Mouse (Mus musculus): ENCODE results near the gene Bank1. TPM values are rescaled to one million over a fixed set of nuclear protein-coding genes. Genes with fewer than 3 reads are reported as not detected.
"Not testable (repeated sequence)": the region's sequence is repeated elsewhere in the genome, so short reads cannot be mapped to it uniquely, and the experiment has no call there.

The Bank1 gene
- polyA plus RNA-seq, 1 experiment from 2014 or later = 1.7 TPM

DNA sequence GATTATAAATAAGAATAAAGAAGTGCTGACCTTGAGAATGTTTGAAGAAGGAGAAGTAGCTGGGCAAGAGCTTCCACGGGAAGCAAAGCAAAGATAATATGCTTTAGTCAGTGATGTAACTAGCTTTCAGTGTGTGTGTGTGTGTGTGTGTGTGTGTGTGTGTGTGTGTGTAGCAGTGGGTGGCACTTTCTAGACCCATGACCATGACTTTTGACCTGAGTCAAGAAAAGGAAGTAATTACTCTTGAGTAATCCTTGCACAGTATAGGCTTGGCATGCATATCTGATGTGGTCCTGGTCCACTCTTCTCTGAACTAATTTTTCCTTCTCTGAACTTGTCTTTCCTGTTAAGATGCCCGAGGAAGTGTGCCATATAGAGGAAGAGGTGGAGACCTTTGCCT lies 5.3 kb upstream of the Bank1 start:
- 0 out of 2 replicates have a peak, but pooled peaks have one; percentile 36 for ATAC-seq (replicated peaks; ENCODE audit: low FRiP score)
- 44% methylated on average over 2 of the region's 2 CpGs for WGBS

DNA sequence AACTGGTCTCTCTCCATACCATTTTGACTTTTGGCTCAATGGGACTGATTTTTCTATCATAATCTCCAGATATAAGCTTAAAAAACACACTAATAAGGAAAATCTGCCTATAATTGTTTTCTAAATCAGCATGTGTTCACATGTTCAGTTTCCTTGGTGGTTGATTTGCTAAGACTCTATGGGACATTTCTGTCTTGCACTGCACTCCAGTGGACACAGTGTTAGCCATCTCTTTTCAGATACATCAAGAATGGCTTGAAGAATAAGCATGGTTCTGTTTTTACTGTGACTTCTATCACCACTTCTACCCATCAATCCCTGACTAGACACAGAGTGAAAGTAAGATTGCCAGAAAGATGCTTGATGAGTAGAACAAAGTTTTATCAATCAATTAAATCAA lies 4.2 kb upstream of the Bank1 start:
- DNase-seq (ENCODE audit: low spot score) (no peak), ATAC-seq (replicated peaks; ENCODE audit: low FRiP score) (no peak)
- no peak overlapping the region for H3K4me2 ChIP-seq
- no peaks in the 10 kb centered on the region for H3K36me3 ChIP-seq (ENCODE audit: control insufficient read depth, insufficient read depth, low read length)
- H3K4me3 ChIP-seq (ENCODE audit: low read depth, low read length) = no peak overlapping the region
- H3K4me1 ChIP-seq (replicated peaks; ENCODE audit: control insufficient read depth, insufficient read depth, low read length) = no peaks in the 10 kb centered on the region
- no peaks in the 10 kb centered on the region for H3K27me3 ChIP-seq (replicated peaks; ENCODE audit: control insufficient read depth, insufficient read depth, low read length)
- no peaks in the 10 kb centered on the region for H3K9me3 ChIP-seq (ENCODE audit: control insufficient read depth, low read length)
- no peak overlapping the region for H3K9ac ChIP-seq (ENCODE audit: low read depth, low read length)
- no peak overlapping the region for H3K27ac ChIP-seq (ENCODE audit: low read depth, low read length)

More for the DNA sequence above, 5.3 kb upstream of the Bank1 start:
- Histone ChIP-seq H3K9me3 (ENCODE audit: control insufficient read depth, low read length) (no peaks in the 10 kb centered on the region), H3K36me3 (ENCODE audit: control insufficient read depth, insufficient read depth, low read length) (no peaks in the 10 kb centered on the region), H3K27me3 (replicated peaks; ENCODE audit: control insufficient read depth, insufficient read depth, low read length) (no peaks in the 10 kb centered on the region), H3K4me3 (ENCODE audit: low read depth, low read length) (no peak overlapping the region), H3K9ac (ENCODE audit: low read depth, low read length) (no peak overlapping the region), H3K4me2 (no peak overlapping the region), H3K27ac (ENCODE audit: low read depth, low read length) (no peak overlapping the region), H3K4me1 (replicated peaks; ENCODE audit: control insufficient read depth, insufficient read depth, low read length) (no peaks in the 10 kb centered on the region)
- no peak for DNase-seq (ENCODE audit: low spot score)

DNA sequence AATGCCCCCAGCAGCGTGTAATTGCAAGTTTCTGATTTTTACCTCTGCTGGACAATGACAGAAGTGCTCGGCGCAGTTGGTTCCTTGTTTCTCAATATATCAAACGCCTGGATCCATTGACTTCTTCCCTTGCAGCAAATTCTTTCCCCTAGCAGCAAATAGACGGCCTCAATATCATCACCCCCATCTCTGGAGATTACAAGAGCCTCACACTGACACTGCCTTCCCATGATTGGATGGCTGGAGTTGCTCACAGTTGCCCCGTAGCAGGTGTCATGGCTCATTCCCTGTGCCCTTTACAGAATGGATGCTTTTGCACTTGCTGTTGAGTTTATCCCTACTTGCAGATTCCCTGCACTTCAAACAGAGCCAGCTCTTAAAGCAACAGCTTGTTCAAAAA lies 3.3 kb upstream of the Bank1 start:
- ATAC-seq (replicated peaks; ENCODE audit: low FRiP score) (no peak), DNase-seq (ENCODE audit: low spot score) (no peak)
- Histone ChIP-seq H3K36me3 (ENCODE audit: control insufficient read depth, insufficient read depth, low read length) (no peaks in the 10 kb centered on the region), H3K27ac (ENCODE audit: low read depth, low read length) (no peak overlapping the region), H3K4me2 (no peak overlapping the region), H3K4me3 (ENCODE audit: low read depth, low read length) (no peak overlapping the region), H3K4me1 (replicated peaks; ENCODE audit: control insufficient read depth, insufficient read depth, low read length) (no peaks in the 10 kb centered on the region), H3K27me3 (replicated peaks; ENCODE audit: control insufficient read depth, insufficient read depth, low read length) (no peaks in the 10 kb centered on the region), H3K9me3 (ENCODE audit: control insufficient read depth, low read length) (no peaks in the 10 kb centered on the region), H3K9ac (ENCODE audit: low read depth, low read length) (no peak overlapping the region)
- 61% methylated on average over 6 of the region's 6 CpGs for WGBS

DNA sequence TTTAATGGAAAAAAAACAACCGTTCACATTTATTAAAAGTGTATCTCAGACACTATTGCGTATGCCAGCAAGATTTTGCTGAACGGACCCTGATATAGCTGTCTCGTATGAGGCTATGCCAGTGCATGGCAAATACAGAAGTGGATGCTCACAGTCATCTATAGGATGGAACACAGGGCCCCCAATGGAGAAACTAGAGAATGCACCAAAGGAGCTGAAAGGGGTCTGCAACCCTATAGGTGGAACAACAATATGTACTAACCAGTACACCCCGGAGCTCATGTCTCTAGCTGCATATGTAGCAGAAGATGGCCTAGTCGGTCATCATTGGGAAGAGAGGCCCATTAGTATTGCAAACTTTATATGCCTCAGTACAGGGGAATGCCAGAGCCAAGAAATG lies 1.1 kb downstream of the Bank1 start:
- not testable (repeated sequence) for H3K27me3 ChIP-seq (replicated peaks; ENCODE audit: control insufficient read depth, insufficient read depth, low read length); H3K36me3 ChIP-seq (ENCODE audit: control insufficient read depth, insufficient read depth, low read length); ATAC-seq (replicated peaks; ENCODE audit: low FRiP score); DNase-seq (ENCODE audit: low spot score); H3K9me3 ChIP-seq (ENCODE audit: control insufficient read depth, low read length); H3K4me2 ChIP-seq; H3K4me3 ChIP-seq (ENCODE audit: low read depth, low read length); H3K27ac ChIP-seq (ENCODE audit: low read depth, low read length); H3K4me1 ChIP-seq (replicated peaks; ENCODE audit: control insufficient read depth, insufficient read depth, low read length); H3K9ac ChIP-seq (ENCODE audit: low read depth, low read length)
- WGBS = 83% methylated on average over 6 of the region's 6 CpGs

DNA sequence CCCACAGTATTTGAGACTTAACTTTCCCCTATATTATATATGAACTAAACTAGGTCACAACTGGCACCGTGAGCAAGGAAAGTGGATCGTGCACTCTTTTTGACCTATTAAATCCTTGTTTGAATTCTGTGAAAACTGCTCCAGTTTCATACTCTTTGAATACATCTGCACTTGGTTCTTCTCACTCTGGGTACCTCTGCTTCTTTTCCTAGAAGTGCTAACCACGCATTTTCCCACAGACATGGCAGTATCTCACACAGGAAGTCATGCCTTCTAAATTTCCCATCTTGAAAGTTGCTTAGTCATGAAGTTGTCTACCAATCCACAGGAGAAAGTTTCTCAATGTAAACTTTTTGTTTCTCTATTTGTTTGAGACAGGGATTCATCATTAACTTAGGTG lies 3.9 kb downstream of the Bank1 start:
- H3K4me2 ChIP-seq = no peak overlapping the region
- H3K9me3 ChIP-seq (ENCODE audit: control insufficient read depth, low read length) = no peaks in the 10 kb centered on the region
- H3K9ac ChIP-seq (ENCODE audit: low read depth, low read length) = no peak overlapping the region
- no peak for ATAC-seq (replicated peaks; ENCODE audit: low FRiP score)
- DNase-seq (ENCODE audit: low spot score) = no peak
- 87% methylated on average over 3 of the region's 3 CpGs for WGBS
- H3K4me1 ChIP-seq (replicated peaks; ENCODE audit: control insufficient read depth, insufficient read depth, low read length) = no peaks in the 10 kb centered on the region
- H3K27me3 ChIP-seq (replicated peaks; ENCODE audit: control insufficient read depth, insufficient read depth, low read length) = no peaks in the 10 kb centered on the region
- H3K27ac ChIP-seq (ENCODE audit: low read depth, low read length) = no peak overlapping the region
- no peak overlapping the region for H3K4me3 ChIP-seq (ENCODE audit: low read depth, low read length)
- no peaks in the 10 kb centered on the region for H3K36me3 ChIP-seq (ENCODE audit: control insufficient read depth, insufficient read depth, low read length)

DNA sequence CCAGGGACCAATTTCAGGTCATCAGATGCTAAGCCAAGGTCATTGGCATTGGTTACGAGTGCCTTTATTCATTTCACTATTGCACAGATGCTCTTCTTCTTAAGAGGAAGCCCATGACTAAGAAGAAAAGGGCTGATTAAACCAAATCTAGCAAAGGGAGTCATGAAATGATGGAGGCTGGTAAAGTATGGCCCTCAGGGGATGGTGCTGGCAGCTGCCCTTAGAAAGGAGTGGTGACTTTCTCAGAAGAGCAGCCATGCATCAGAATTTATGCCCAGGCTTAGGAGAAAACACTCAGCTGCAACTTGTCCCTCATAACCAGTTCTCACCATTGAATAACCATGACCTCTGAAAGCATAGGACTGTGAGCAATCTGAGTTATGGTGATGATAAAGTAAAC lies 17.4 kb downstream of the Bank1 start:
- ATAC-seq (replicated peaks; ENCODE audit: low FRiP score) = no peak
- no peaks in the 10 kb centered on the region for H3K9me3 ChIP-seq (ENCODE audit: control insufficient read depth, low read length)

DNA sequence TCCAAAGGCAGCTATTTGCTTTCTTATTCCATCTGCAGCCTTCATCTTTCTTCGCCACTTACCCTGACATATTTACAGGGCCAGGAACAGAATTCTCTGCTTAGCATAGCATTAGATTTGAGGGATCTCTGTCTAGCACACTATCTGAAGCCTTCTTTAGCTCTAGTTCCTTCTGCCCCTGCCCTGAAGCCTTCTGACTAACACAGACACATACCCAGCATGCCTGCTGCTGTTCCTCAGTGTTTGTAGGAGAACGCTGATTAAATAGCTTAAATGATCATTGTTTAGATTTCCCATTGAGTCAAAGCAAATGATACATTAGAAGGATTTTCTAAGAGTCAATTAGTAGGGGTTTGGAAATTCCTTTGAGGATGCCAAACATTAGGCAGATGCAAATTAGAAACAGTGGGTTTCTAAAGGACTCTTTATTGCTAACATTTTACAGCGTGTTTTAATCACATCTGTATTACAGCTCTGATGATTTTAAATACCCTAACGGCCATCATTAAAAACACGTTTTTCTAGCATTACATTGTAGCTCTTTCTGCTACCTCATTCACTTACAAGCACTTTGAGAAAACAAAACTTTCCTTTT lies 19.2 kb downstream of the Bank1 start:
- no peak for ATAC-seq (replicated peaks; ENCODE audit: low FRiP score)
- Histone ChIP-seq H3K4me1 (replicated peaks; ENCODE audit: control insufficient read depth, insufficient read depth, low read length) (no peaks in the 10 kb centered on the region), H3K36me3 (ENCODE audit: control insufficient read depth, insufficient read depth, low read length) (no peaks in the 10 kb centered on the region), H3K27ac (ENCODE audit: low read depth, low read length) (no peak overlapping the region), H3K9ac (ENCODE audit: low read depth, low read length) (no peak overlapping the region), H3K4me2 (no peak overlapping the region), H3K4me3 (ENCODE audit: low read depth, low read length) (no peak overlapping the region), H3K27me3 (replicated peaks; ENCODE audit: control insufficient read depth, insufficient read depth, low read length) (no peaks in the 10 kb centered on the region), H3K9me3 (ENCODE audit: control insufficient read depth, low read length) (no peaks in the 10 kb centered on the region)
- no peak for DNase-seq (ENCODE audit: low spot score)
- WGBS = 72% methylated on average over 5 of the region's 5 CpGs

More for the DNA sequence above, 17.4 kb downstream of the Bank1 start:
- H3K4me1 ChIP-seq (replicated peaks; ENCODE audit: control insufficient read depth, insufficient read depth, low read length) = no peaks in the 10 kb centered on the region
- 83% methylated on average over 1 of the region's 1 CpGs for WGBS
- no peaks in the 10 kb centered on the region for H3K36me3 ChIP-seq (ENCODE audit: control insufficient read depth, insufficient read depth, low read length)
- no peaks in the 10 kb centered on the region for H3K27me3 ChIP-seq (replicated peaks; ENCODE audit: control insufficient read depth, insufficient read depth, low read length)
- H3K27ac ChIP-seq (ENCODE audit: low read depth, low read length) = no peak overlapping the region
- no peak overlapping the region for H3K4me3 ChIP-seq (ENCODE audit: low read depth, low read length)
- no peak overlapping the region for H3K4me2 ChIP-seq
- H3K9ac ChIP-seq (ENCODE audit: low read depth, low read length) = no peak overlapping the region
- no peak for DNase-seq (ENCODE audit: low spot score)

DNA sequence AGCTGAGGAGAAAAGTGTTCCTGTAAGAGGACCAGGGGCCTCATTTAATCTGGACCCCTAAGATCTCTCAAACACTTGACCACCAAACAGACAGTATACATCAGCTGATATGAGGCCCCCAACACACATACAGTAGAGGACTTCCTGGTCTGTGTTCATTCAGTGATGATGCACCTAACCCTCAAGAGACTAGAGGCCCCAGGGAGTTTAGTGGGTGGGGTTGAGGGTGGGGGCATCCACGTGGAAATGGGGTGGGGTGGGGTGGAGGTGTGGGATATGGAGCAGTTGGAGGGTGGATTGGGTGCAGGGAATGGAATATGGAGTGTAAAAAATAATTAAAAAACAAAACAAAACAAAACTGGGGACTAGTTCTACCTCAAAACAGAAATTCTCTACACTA lies 23.3 kb downstream of the Bank1 start:
- no peaks in the 10 kb centered on the region for H3K4me1 ChIP-seq (replicated peaks; ENCODE audit: control insufficient read depth, insufficient read depth, low read length)
- no peaks in the 10 kb centered on the region for H3K27me3 ChIP-seq (replicated peaks; ENCODE audit: control insufficient read depth, insufficient read depth, low read length)
- ATAC-seq (replicated peaks; ENCODE audit: low FRiP score) (no peak), DNase-seq (ENCODE audit: low spot score) (no peak)
- H3K36me3 ChIP-seq (ENCODE audit: control insufficient read depth, insufficient read depth, low read length) = no peaks in the 10 kb centered on the region
- H3K9me3 ChIP-seq (ENCODE audit: control insufficient read depth, low read length) = no peaks in the 10 kb centered on the region
- no peak overlapping the region for H3K4me3 ChIP-seq (ENCODE audit: low read depth, low read length)
- H3K27ac ChIP-seq (ENCODE audit: low read depth, low read length) = no peak overlapping the region
- 37% methylated on average over 1 of the region's 1 CpGs for WGBS
- H3K9ac ChIP-seq (ENCODE audit: low read depth, low read length) = no peak overlapping the region
- H3K4me2 ChIP-seq = no peak overlapping the region

DNA sequence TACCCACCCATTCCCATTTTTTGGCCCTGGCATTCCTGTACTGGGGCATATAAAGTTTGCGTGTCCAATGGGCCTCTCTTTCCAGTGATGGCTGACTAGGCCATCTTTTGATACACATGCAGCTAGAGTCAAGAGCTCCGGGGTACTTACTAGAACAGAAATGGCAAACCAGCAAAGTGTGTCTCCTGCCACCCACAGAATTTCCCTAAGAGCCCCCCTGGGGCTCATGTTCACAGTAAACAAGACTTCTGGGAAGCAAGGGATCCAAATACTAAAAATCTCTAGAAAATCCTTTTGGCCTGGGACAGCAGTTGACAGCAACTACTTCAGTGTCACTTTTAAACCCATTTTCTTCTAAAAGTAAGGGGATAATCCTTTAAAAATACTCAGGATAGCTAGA lies 25.1 kb downstream of the Bank1 start:
- H3K36me3 ChIP-seq (ENCODE audit: control insufficient read depth, insufficient read depth, low read length); H3K4me1 ChIP-seq (replicated peaks; ENCODE audit: control insufficient read depth, insufficient read depth, low read length); H3K4me2 ChIP-seq; H3K27ac ChIP-seq (ENCODE audit: low read depth, low read length); ATAC-seq (replicated peaks; ENCODE audit: low FRiP score); DNase-seq (ENCODE audit: low spot score); H3K9ac ChIP-seq (ENCODE audit: low read depth, low read length); H3K4me3 ChIP-seq (ENCODE audit: low read depth, low read length); H3K9me3 ChIP-seq (ENCODE audit: control insufficient read depth, low read length); H3K27me3 ChIP-seq (replicated peaks; ENCODE audit: control insufficient read depth, insufficient read depth, low read length): not testable (repeated sequence)
- WGBS = 82% methylated on average over 2 of the region's 2 CpGs

Measured in liver, embryonic 11.5 days (tissue).